Mouse (Mus musculus): ENCODE results near the gene Olfr577. TPM values are rescaled to one million over a fixed set of nuclear protein-coding genes. Genes with fewer than 3 reads are reported as not detected.

Gene Olfr577
- total RNA-seq (2017) = not detected in 2 replicates

GRCm38 (mm10) chr7:102975843-102976242, at the start of gene Olfr577:
Gene Olfr577 (minus strand): TSS chr7:102975943.
- no peak for ATAC-seq (replicated peaks; ENCODE audit: low read depth, poor library complexity, severe bottlenecking)

GRCm38 (mm10) chr7:102989224-102989623, 13.5 kb upstream of the Olfr577 start, which contains the start of gene Olfr578:
Gene Olfr578 (minus strand): TSS chr7:102989324.
- ATAC-seq (replicated peaks; ENCODE audit: low read depth, poor library complexity, severe bottlenecking) = no peak

- no peak for ATAC-seq (replicated peaks; ENCODE audit: low read depth, poor library complexity, severe bottlenecking)
Observed at GRCm38 (mm10) chr7:102974399-102974798, 1.3 kb downstream of the Olfr577 start.

DNA sequence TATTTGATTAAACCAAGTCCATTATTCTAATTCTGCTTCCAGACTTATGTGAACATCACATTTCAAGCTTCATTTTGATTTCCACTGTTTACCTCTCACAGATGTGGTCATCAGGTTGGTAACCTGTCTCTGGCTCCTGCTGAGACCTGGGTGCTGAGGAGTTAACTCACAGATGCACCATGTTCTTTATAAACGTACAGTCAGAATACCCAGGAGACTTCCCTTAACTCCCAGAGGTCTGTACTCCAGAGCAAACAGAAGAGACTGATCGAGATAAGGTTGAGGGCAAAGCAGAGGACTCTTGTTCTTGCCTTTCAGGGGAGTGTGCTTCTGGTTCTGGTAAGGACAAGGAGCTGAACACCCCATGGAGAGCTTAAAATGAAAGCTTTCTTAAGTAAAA, 13.4 kb downstream of the Olfr577 start, which contains the start of gene Olfr576:
TSS of gene Olfr576 (plus strand) at position 301 of the 400 bp plus-strand sequence.
- no peak for ATAC-seq (replicated peaks; ENCODE audit: low read depth, poor library complexity, severe bottlenecking)

DNA sequence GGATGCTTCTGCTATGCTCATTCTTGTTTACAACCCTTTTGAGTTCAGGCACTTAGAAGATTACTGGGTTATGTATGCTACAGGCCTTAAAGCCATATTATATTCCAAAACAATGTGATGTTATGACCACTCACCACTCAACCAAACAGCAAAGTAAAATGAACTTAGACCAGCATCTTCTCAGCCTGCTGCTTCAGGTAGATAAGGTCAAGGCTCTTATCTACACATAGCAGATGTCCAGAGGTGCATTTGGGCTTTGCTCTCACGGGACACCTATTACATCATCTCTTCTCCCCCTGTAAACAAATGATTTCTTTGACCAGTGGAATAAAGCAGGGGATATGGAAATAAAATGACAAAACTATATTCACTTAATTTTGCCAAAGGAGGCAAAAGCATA, 17.1 kb downstream of the Olfr577 start, which contains the start of gene Olfr575:
TSS of gene Olfr575 (minus strand) at position 183 of the 400 bp plus-strand sequence.
- no peak for ATAC-seq (replicated peaks; ENCODE audit: low read depth, poor library complexity, severe bottlenecking)

GRCm38 (mm10) chr7:102958137-102958536, 17.6 kb downstream of the Olfr577 start:
- ATAC-seq (replicated peaks; ENCODE audit: low read depth, poor library complexity, severe bottlenecking) = no peak

GRCm38 (mm10) chr7:102950732-102951131, 25.0 kb downstream of the Olfr577 start:
- ATAC-seq (replicated peaks; ENCODE audit: low read depth, poor library complexity, severe bottlenecking) = no peak

DNA sequence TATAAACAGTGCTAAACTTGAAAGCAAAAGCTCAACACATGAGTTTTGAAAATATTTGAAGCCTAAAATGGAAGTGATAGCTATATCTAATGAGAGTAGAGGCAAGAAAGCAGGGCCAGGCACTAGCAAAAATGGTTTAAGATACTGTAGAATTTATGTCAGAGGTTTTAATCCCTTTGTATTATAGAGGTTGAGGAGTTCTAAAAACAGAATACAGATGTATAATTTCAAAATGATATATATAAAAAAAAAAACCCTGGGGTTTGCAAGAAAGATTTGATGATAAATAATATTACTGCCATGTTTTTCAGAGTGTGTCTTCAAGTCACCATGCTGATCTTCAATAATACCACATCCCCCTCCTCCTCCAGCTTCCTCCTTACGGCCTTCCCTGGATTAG, 27.6 kb downstream of the Olfr577 start, which contains the start of gene Olfr574:
TSS of gene Olfr574 (plus strand) at position 301 of the 400 bp plus-strand sequence.
- no peak for ATAC-seq (replicated peaks; ENCODE audit: low read depth, poor library complexity, severe bottlenecking)

- ATAC-seq (replicated peaks; ENCODE audit: low read depth, poor library complexity, severe bottlenecking) = no peak
Observed at GRCm38 (mm10) chr7:102943417-102943816, 32.3 kb downstream of the Olfr577 start.

DNA sequence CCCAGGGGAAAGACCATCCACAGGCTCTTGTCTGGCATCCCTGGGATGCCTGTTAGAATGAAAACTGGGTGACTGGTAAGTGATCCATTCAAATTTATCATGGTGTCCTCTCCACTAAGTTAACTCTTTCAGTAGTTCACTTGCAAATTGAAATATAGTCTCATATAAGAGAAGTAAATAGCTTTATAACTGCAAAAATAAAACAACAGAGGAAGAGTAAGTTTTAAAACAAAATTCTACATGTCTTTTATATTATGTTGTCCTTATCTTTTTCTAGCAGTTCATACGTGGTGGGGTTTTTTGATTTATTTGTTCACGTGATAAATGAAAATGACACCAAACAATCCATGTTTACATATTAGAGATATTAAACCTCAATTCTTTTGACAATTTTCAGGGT, 33.3 kb downstream of the Olfr577 start, which contains the start of gene Olfr573-ps1:
TSS of gene Olfr573-ps1 (minus strand) at position 101 of the 400 bp plus-strand sequence.
- ATAC-seq (replicated peaks; ENCODE audit: low read depth, poor library complexity, severe bottlenecking) = no peak

DNA sequence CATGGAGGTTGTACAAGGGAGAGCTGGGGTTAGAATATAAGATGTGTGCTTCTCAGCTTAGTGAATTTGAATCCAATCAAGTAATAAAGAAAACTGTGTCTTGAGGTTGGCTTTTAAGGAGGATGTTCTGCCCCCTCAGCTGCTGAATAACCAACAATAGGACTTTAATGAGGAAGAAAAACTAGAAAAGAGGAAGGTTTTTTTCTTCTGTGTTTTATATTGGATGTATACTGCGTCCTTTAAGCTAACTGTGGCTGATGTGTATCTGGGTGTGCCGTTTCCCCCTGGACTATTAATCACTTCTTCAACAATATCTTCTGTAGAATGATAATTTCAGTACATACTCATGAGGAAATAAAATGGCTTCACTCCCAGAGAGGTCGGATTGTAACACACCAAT, 48.6 kb downstream of the Olfr577 start:
- peak; percentile 62; the same call in 1 of the 2 replicates for ATAC-seq (replicated peaks; ENCODE audit: low read depth, poor library complexity, severe bottlenecking)

GRCm38 (mm10) chr7:102924109-102924508, 51.6 kb downstream of the Olfr577 start, which contains the start of gene Olfr572:
Gene Olfr572 (plus strand): TSS chr7:102924409.
- no peak for ATAC-seq (replicated peaks; ENCODE audit: low read depth, poor library complexity, severe bottlenecking)

Other genes starting within 250 kb of the Olfr577 start
- not detected in 2 replicates for gene Olfr559, start 248.5 kb downstream of the Olfr577 start, total RNA-seq (2017)
- not detected in 2 replicates for gene Olfr560, start 216.6 kb downstream of the Olfr577 start, total RNA-seq (2017)
- gene Olfr78, start 216.5 kb downstream of the Olfr577 start, total RNA-seq (2017) = not detected in 2 replicates
- not detected in 2 replicates for gene Olfr561, start 204.7 kb downstream of the Olfr577 start, total RNA-seq (2017)
- gene Olfr564, start 172.5 kb downstream of the Olfr577 start, total RNA-seq (2017) = not detected in 2 replicates
- not detected in 2 replicates for gene Olfr566, start 117.2 kb downstream of the Olfr577 start, total RNA-seq (2017)
- gene Olfr568, start 98.8 kb downstream of the Olfr577 start, total RNA-seq (2017) = not detected in 2 replicates
- not detected in 2 replicates for gene Olfr569, start 85.1 kb downstream of the Olfr577 start, total RNA-seq (2017)
- gene Olfr570, start 81.4 kb downstream of the Olfr577 start, total RNA-seq (2017) = not detected in 2 replicates
- not detected in 2 replicates for gene Olfr571, start 58.4 kb downstream of the Olfr577 start, total RNA-seq (2017)
- gene Olfr572, start 51.5 kb downstream of the Olfr577 start, total RNA-seq (2017) = not detected in 2 replicates
- not detected in 2 replicates for gene Olfr573-ps1, start 33.4 kb downstream of the Olfr577 start, total RNA-seq (2017)
- gene Olfr574, start 27.5 kb downstream of the Olfr577 start, total RNA-seq (2017) = not detected in 2 replicates
- not detected in 2 replicates for gene Olfr575, start 17.2 kb downstream of the Olfr577 start, total RNA-seq (2017)
- gene Olfr576, start 13.3 kb downstream of the Olfr577 start, total RNA-seq (2017) = not detected in 2 replicates
- not detected in 2 replicates for gene Olfr578, start 13.4 kb upstream of the Olfr577 start, total RNA-seq (2017)
- not detected in 2 replicates for gene Olfr582, start 62.1 kb upstream of the Olfr577 start, total RNA-seq (2017)
- gene Olfr583, start 75.4 kb upstream of the Olfr577 start, total RNA-seq (2017) = not detected in 2 replicates
- not detected in 2 replicates for gene Olfr584, start 105.9 kb upstream of the Olfr577 start, total RNA-seq (2017)
- not detected in 2 replicates for gene Olfr585, start 121.8 kb upstream of the Olfr577 start, total RNA-seq (2017)
- not detected in 2 replicates for gene Olfr586, start 149.7 kb upstream of the Olfr577 start, total RNA-seq (2017)
- not detected in 2 replicates for gene Olfr588-ps1, start 164.9 kb upstream of the Olfr577 start, total RNA-seq (2017)
- not detected in 2 replicates for gene Olfr589, start 180.4 kb upstream of the Olfr577 start, total RNA-seq (2017)
- gene Olfr591, start 202.4 kb upstream of the Olfr577 start, total RNA-seq (2017) = not detected in 2 replicates
- gene Olfr592, start 208.9 kb upstream of the Olfr577 start, total RNA-seq (2017) = not detected in 2 replicates
- gene Olfr593, start 235.9 kb upstream of the Olfr577 start, total RNA-seq (2017) = not detected in 2 replicates
- gene Olfr594, start 241.1 kb upstream of the Olfr577 start, total RNA-seq (2017) = not detected in 2 replicates

Measured in common myeloid progenitor, adult 5-6 weeks (primary cell).